Mouse (Mus musculus): ENCODE data around the gene Cacna1f.

DNA sequence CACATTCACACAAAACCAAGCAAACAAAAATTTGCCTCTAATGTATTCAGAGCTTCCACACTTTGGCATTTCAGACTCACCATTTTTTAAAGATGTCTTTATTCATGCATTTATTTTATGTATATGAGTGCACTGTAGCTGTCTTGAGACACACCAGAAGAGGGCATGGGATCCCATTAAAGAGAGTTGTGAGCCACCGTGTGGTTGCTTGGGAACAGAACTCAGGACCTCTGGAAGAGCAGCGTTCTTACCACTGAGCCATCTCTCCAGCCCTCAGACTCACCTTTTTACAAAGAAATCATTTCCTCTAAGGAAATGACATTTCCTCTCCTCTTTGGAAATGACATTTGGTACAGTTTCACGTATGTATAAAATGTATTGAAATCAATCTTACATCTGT lies 72.1 kb downstream of the Cacna1f start:
- TF ChIP-seq CTCF (IDR thresholded peaks at IDR 0.05; ENCODE audit: borderline replicate concordance, control insufficient read depth, extremely low read depth, insufficient read depth, low read length, poor library complexity), result no peak
- TF ChIP-seq POLR2A (IDR thresholded peaks at IDR 0.05; ENCODE audit: control insufficient read depth, extremely low read depth, insufficient read depth, low read length, poor library complexity), result no peak

Measured in thymus, adult 2 months (tissue).